Mouse (Mus musculus) liver, postnatal 0 days (tissue): ENCODE measurements around the gene Adgrg6.

Experiments used
- CTCF ChIP-seq: sonication (generic); IDR thresholded peaks from 2 replicates; pipeline ENCODE4 v1.5.1; 2016; ENCODE audit warnings: antibody characterized with exemption, low read depth
- EP300 ChIP-seq: IDR thresholded peaks from 2 replicates; pipeline ENCODE4 v1.6.1; 2016; ENCODE audit warnings: antibody characterized with exemption, low read depth, mild to moderate bottlenecking

DNA sequence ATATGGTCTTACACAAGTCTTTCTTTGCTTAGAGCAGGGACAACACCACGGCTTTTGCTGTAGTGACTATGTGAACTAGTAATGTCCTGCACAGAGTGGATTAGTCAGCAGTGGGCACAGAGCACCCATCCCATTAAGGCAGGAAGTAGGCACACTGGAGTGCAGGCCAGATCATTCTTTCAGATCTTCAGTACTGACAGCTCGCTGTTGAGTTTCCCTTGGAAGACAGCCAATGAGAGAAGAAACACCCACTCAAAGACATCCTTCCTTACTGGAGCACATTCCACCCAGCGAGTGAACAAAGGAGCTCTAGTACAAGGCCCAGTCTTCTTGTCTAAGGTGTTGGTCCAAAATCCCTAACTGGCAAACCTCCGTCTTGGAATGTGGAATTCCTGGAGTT is 53.6 kb downstream of the Adgrg6 start:
- TF ChIP-seq CTCF (no peak), EP300 (no peak)
